ENCODE assay signal across 18 mouse cellular contexts in the genomic region with DNA sequence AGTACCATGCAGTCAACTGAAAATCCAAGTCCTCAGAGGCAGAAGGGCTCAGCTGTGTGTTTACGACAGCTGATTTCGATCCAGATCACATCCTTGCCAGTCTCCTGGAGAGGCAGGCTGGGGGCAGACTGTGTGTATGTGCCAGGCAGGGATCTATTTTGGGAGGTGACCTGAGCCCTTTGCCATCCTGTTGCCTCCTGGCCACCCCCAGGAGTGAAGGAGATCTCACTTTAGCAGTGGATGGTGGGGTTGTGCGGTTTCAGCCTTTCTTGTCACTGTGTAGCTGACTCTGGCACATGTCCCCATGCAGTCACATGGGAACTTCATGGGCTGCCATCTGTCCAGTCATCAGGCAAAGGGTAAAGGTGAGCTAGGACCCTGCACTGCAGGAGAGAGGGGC.
A peak's percentile ranks its signal among the peaks of the same experiment; 100 is the strongest.
DNase-seq lines count a peak whose midpoint lies in the region; ATAC-seq and TF ChIP-seq lines count a peak whose summit lies in the region.
"Had no signal": no experiment of that assay in that cellular context is flagged by ENCODE, and none has a peak within 500 bp of the region (broad histone marks: within the 10 kb centered on the region; RNA-seq: fewer than 3 reads in every experiment).

No protein-coding gene starts in this region.

- no peaks in the 10 kb centered on the region for H3K27me3 ChIP-seq in forebrain, postnatal 0 days (ENCODE audit: insufficient read depth, low read length)
- H3K27me3 ChIP-seq in forebrain, embryonic 15.5 days, result no peaks in the 10 kb centered on the region
- no peaks in the 10 kb centered on the region for H3K27me3 ChIP-seq in midbrain, embryonic 11.5 days (ENCODE audit: control insufficient read depth, insufficient read depth, low read length)
- H3K27me3 ChIP-seq in midbrain, postnatal 0 days (ENCODE audit: insufficient read depth, low read length), result no peaks in the 10 kb centered on the region
- H3K27me3 ChIP-seq: limb, embryonic 15.5 days had no signal

- no peak overlapping the region for H3K4me3 ChIP-seq in forebrain, postnatal 0 days (ENCODE audit: low read depth, low read length)
- no peak overlapping the region for H3K4me3 ChIP-seq in forebrain, embryonic 15.5 days
- H3K4me3 ChIP-seq in midbrain, embryonic 11.5 days (ENCODE audit: low read depth, low read length), result no peak overlapping the region
- no peak overlapping the region for H3K4me3 ChIP-seq in midbrain, postnatal 0 days (ENCODE audit: low read depth, low read length)
- H3K4me3 ChIP-seq: erythroblast, embryonic 14.5 days; left cerebral cortex, adult 2 months; limb, embryonic 15.5 days had no signal

- peak; percentile 36; the same call in 1 of the 2 replicates for ATAC-seq in forebrain, postnatal 0 days
- no peak for ATAC-seq in forebrain, embryonic 15.5 days (replicated peaks)
- ATAC-seq in midbrain, embryonic 11.5 days (ENCODE audit: low FRiP score), result no peak
- ATAC-seq in midbrain, postnatal 0 days (ENCODE audit: low FRiP score), result no peak
- ATAC-seq: intestine, embryonic 16.5 days had no signal

- no peaks in the 10 kb centered on the region for H3K4me1 ChIP-seq in forebrain, postnatal 0 days (ENCODE audit: insufficient read depth)
- H3K4me1 ChIP-seq in forebrain, embryonic 15.5 days, result 0 out of 2 replicates have a peak, but pooled peaks cover 3% of the 10 kb centered on the region
- H3K4me1 ChIP-seq in midbrain, embryonic 11.5 days (ENCODE audit: control insufficient read depth, insufficient read depth, low read length), result no peaks in the 10 kb centered on the region
- H3K4me1 ChIP-seq in midbrain, postnatal 0 days (ENCODE audit: insufficient read depth, low read length), result no peaks in the 10 kb centered on the region
- H3K4me1 ChIP-seq: limb, embryonic 15.5 days had no signal

- H3K9ac ChIP-seq in forebrain, postnatal 0 days, result no peak overlapping the region
- H3K9ac ChIP-seq in forebrain, embryonic 15.5 days (replicated peaks), result no peak overlapping the region
- no peak overlapping the region for H3K9ac ChIP-seq in midbrain, embryonic 11.5 days (ENCODE audit: low read length)
- H3K9ac ChIP-seq in midbrain, postnatal 0 days (replicated peaks; ENCODE audit: low read length, poor library complexity, severe bottlenecking), result no peak overlapping the region
- H3K9ac ChIP-seq: limb, embryonic 15.5 days; lung, embryonic 14.5 days had no signal

- no peak for TF ChIP-seq CTCF in forebrain, postnatal 0 days (IDR thresholded peaks at IDR 0.05; ENCODE audit: low read depth)
- TF ChIP-seq CTCF in midbrain, postnatal 0 days (IDR thresholded peaks at IDR 0.05), result no peak

- H3K4me2 ChIP-seq in forebrain, postnatal 0 days (ENCODE audit: low read depth), result no peak overlapping the region
- no peak overlapping the region for H3K4me2 ChIP-seq in forebrain, embryonic 15.5 days (replicated peaks)
- no peak overlapping the region for H3K4me2 ChIP-seq in midbrain, embryonic 11.5 days
- H3K4me2 ChIP-seq in midbrain, postnatal 0 days (ENCODE audit: low read depth, low read length, poor library complexity, severe bottlenecking), result no peak overlapping the region
- H3K4me2 ChIP-seq: limb, embryonic 15.5 days; lung, embryonic 14.5 days had no signal

- H3K27ac ChIP-seq in forebrain, postnatal 0 days (ENCODE audit: low read depth, low read length), result no peak overlapping the region
- H3K27ac ChIP-seq in forebrain, embryonic 15.5 days (replicated peaks), result no peak overlapping the region
- no peak overlapping the region for H3K27ac ChIP-seq in midbrain, embryonic 11.5 days (ENCODE audit: low read depth, low read length)
- H3K27ac ChIP-seq in midbrain, postnatal 0 days (ENCODE audit: low read depth, low read length), result no peak overlapping the region
- H3K27ac ChIP-seq: left cerebral cortex, adult 2 months; limb, embryonic 15.5 days had no signal

- WGBS in forebrain, postnatal 0 days, result 56% methylated on average over 3 of the region's 3 CpGs
- 79% methylated on average over 3 of the region's 3 CpGs for WGBS in forebrain, embryonic 15.5 days
- WGBS in midbrain, embryonic 11.5 days, result 95% methylated on average over 3 of the region's 3 CpGs
- 73% methylated on average over 3 of the region's 3 CpGs for WGBS in midbrain, postnatal 0 days

- no peak for DNase-seq in forebrain, postnatal 0 days
- DNase-seq in midbrain, embryonic 11.5 days (ENCODE audit: low spot score, missing footprints), result peak; percentile 45
- no peak for DNase-seq in midbrain, postnatal 0 days (ENCODE audit: low spot score)
- peak; percentile 72 for DNase-seq in gastrocnemius, postnatal 25 days
- DNase-seq in heart, postnatal 4 days, result peak; percentile 53
- DNase-seq in ovary, adult 18-20 months (ENCODE audit: low spot score), result no peak
- DNase-seq in adrenal gland, postnatal 25 days, result no peak
- DNase-seq: embryo, embryonic 11 days; kidney, postnatal 4 days; lung, embryonic 14.5 days; spleen, adult 18-20 months; thymus, postnatal 4 days had no signal

- no peaks in the 10 kb centered on the region for H3K9me3 ChIP-seq in forebrain, postnatal 0 days (ENCODE audit: low read length)
- no peaks in the 10 kb centered on the region for H3K9me3 ChIP-seq in forebrain, embryonic 15.5 days
- H3K9me3 ChIP-seq in midbrain, embryonic 11.5 days (ENCODE audit: control insufficient read depth, low read length), result no peaks in the 10 kb centered on the region
- no peaks in the 10 kb centered on the region for H3K9me3 ChIP-seq in midbrain, postnatal 0 days (ENCODE audit: low read length)
- H3K9me3 ChIP-seq: G1E; limb, embryonic 15.5 days had no signal

- H3K36me3 ChIP-seq in forebrain, postnatal 0 days (ENCODE audit: insufficient read depth), result no peaks in the 10 kb centered on the region
- no peaks in the 10 kb centered on the region for H3K36me3 ChIP-seq in forebrain, embryonic 15.5 days
- no peaks in the 10 kb centered on the region for H3K36me3 ChIP-seq in midbrain, embryonic 11.5 days (ENCODE audit: control insufficient read depth, insufficient read depth, low read length)
- H3K36me3 ChIP-seq in midbrain, postnatal 0 days (ENCODE audit: insufficient read depth, low read length), result no peaks in the 10 kb centered on the region
- H3K36me3 ChIP-seq: G1E; limb, embryonic 15.5 days had no signal

Comparison
In these comparisons a context has a peak if more than half of its experiments do, and no peak if none do; other contexts are left out.
1. DNase-seq: peak in midbrain, embryonic 11.5 days (single experiment), gastrocnemius, postnatal 25 days (single experiment) and heart, postnatal 4 days (single experiment); none in forebrain, postnatal 0 days (single experiment), midbrain, postnatal 0 days (single experiment), ovary, adult 18-20 months (single experiment) and adrenal gland, postnatal 25 days (single experiment).